In genomic region chr2:71273955-71274679, GRCm38 (mm10) we compare ENCODE assay signal across 8 mouse cellular contexts.
DNase-seq lines count a peak whose midpoint lies in the region; ATAC-seq and TF ChIP-seq lines count a peak whose summit lies in the region.

No protein-coding gene starts in this region.

- TF ChIP-seq POLR2A in spleen, adult 2 months (IDR thresholded peaks at IDR 0.05; ENCODE audit: low read depth, low read length) = no peak

- H3K4me2 ChIP-seq in kidney, embryonic 15.5 days = peak overlapping the region; percentile 41
- peak overlapping the region; percentile 50 for H3K4me2 ChIP-seq in lung, embryonic 14.5 days
- H3K4me2 ChIP-seq in midbrain, embryonic 16.5 days (ENCODE audit: low read length) = no peak overlapping the region

- no peaks in the 10 kb centered on the region for H3K9me3 ChIP-seq in kidney, embryonic 15.5 days (replicated peaks)
- no peaks in the 10 kb centered on the region for H3K9me3 ChIP-seq in lung, embryonic 14.5 days (ENCODE audit: low read depth, low read length)
- H3K9me3 ChIP-seq in midbrain, embryonic 16.5 days (replicated peaks; ENCODE audit: control insufficient read depth, low read length, poor library complexity, severe bottlenecking) = no peaks in the 10 kb centered on the region

- peak overlapping the region; percentile 37; the same call in 1 of the 2 replicates for H3K27ac ChIP-seq in kidney, embryonic 15.5 days
- H3K27ac ChIP-seq in lung, embryonic 14.5 days (ENCODE audit: low read depth) = peak overlapping the region; percentile 55; the same call in 1 of the 2 replicates
- no peak overlapping the region for H3K27ac ChIP-seq in spleen, adult 2 months (ENCODE audit: insufficient read depth, low read length)
- H3K27ac ChIP-seq in midbrain, embryonic 16.5 days (ENCODE audit: low read length) = no peak overlapping the region

- no peak for DNase-seq in kidney, adult 18-20 months
- DNase-seq in c-Kit-positive CD71-negative TER-119-negative erythroid progenitor cells, embryonic 14.5 days (ENCODE audit: low read depth) = peak; percentile 14
- DNase-seq in heart, postnatal 4 days = peak; percentile 33
- peak; percentile 72 for DNase-seq in lung, embryonic 14.5 days
- DNase-seq in spleen, adult 2 months (ENCODE audit: low read depth in 1 of 2, low spot score in 2 of 2) = no peak
- no peak for DNase-seq in c-Kit-positive CD71-positive TER-119-positive erythroid progenitor cells, embryonic 14.5 days (ENCODE audit: low spot score)

- H3K4me3 ChIP-seq in kidney, embryonic 15.5 days (replicated peaks) = peak overlapping the region; percentile 25
- peak overlapping the region; percentile 20 for H3K4me3 ChIP-seq in lung, embryonic 14.5 days (ENCODE audit: low read depth, low read length)
- H3K4me3 ChIP-seq in spleen, adult 2 months (ENCODE audit: extremely low read depth, insufficient read depth, insufficient read length) = peak overlapping the region; percentile 33; the same call in 1 of the 2 replicates
- no peak overlapping the region for H3K4me3 ChIP-seq in midbrain, embryonic 16.5 days (ENCODE audit: low read depth, low read length)

- 37% methylated on average over 23 of the region's 23 CpGs for WGBS in kidney, embryonic 15.5 days
- WGBS in lung, embryonic 14.5 days = 33% methylated on average over 23 of the region's 23 CpGs
- 40% methylated on average over 23 of the region's 23 CpGs for WGBS in spleen, adult 2 months
- 71% methylated on average over 23 of the region's 23 CpGs for WGBS in midbrain, embryonic 16.5 days

- peak; percentile 66; the same call in 1 of the 2 replicates for ATAC-seq in kidney, embryonic 15.5 days (replicated peaks; ENCODE audit: low FRiP score)
- peak; percentile 56; the same call in 1 of the 2 replicates for ATAC-seq in lung, embryonic 14.5 days (ENCODE audit: insufficient read depth)
- no peak for ATAC-seq in midbrain, embryonic 16.5 days

- H3K36me3 ChIP-seq in kidney, embryonic 15.5 days = peaks cover 19% of the 10 kb centered on the region
- peaks cover 17% of the 10 kb centered on the region; the same call in 1 of the 2 replicates for H3K36me3 ChIP-seq in lung, embryonic 14.5 days (ENCODE audit: insufficient read depth)
- H3K36me3 ChIP-seq in spleen, adult 2 months (ENCODE audit: control insufficient read depth, insufficient read depth, low read length) = peaks cover 18% of the 10 kb centered on the region
- H3K36me3 ChIP-seq in midbrain, embryonic 16.5 days (ENCODE audit: control insufficient read depth, insufficient read depth, low read length) = peaks cover 13% of the 10 kb centered on the region

- H3K9ac ChIP-seq in kidney, embryonic 15.5 days = no peak overlapping the region
- H3K9ac ChIP-seq in lung, embryonic 14.5 days = peak overlapping the region; percentile 42
- no peak overlapping the region for H3K9ac ChIP-seq in midbrain, embryonic 16.5 days (ENCODE audit: low read depth, low read length)

- peaks cover 8% of the 10 kb centered on the region; the same call in 1 of the 2 replicates for H3K4me1 ChIP-seq in kidney, embryonic 15.5 days
- H3K4me1 ChIP-seq in lung, embryonic 14.5 days (ENCODE audit: insufficient read depth) = no peaks in the 10 kb centered on the region
- no peaks in the 10 kb centered on the region for H3K4me1 ChIP-seq in spleen, adult 2 months (ENCODE audit: control insufficient read depth, insufficient read depth, insufficient read length)
- H3K4me1 ChIP-seq in midbrain, embryonic 16.5 days (ENCODE audit: control insufficient read depth, insufficient read depth, low read length) = no peaks in the 10 kb centered on the region

- no peaks in the 10 kb centered on the region for H3K27me3 ChIP-seq in kidney, embryonic 15.5 days
- H3K27me3 ChIP-seq in lung, embryonic 14.5 days (ENCODE audit: insufficient read depth, low read length) = no peaks in the 10 kb centered on the region
- H3K27me3 ChIP-seq in spleen, adult 2 months (ENCODE audit: control insufficient read depth, insufficient read depth, low read length) = no peaks in the 10 kb centered on the region
- no peaks in the 10 kb centered on the region for H3K27me3 ChIP-seq in midbrain, embryonic 16.5 days (ENCODE audit: control insufficient read depth, insufficient read depth, low read depth, low read length)

- no peak for TF ChIP-seq CTCF in lung, embryonic 14.5 days (IDR thresholded peaks at IDR 0.05; ENCODE audit: low read depth)
- no peak for TF ChIP-seq CTCF in spleen, adult 2 months (IDR thresholded peaks at IDR 0.05; ENCODE audit: extremely low read depth, insufficient read depth, insufficient read length, insufficient replicate concordance)

Comparison
In these comparisons a context has a peak if more than half of its experiments do, and no peak if none do; other contexts are left out.
1. H3K27ac ChIP-seq: peak in kidney, embryonic 15.5 days (single experiment) and lung, embryonic 14.5 days (single experiment); none in spleen, adult 2 months (single experiment) and midbrain, embryonic 16.5 days (single experiment).
2. DNase-seq: peak in c-Kit-positive CD71-negative TER-119-negative erythroid progenitor cells, embryonic 14.5 days (single experiment), heart, postnatal 4 days (single experiment) and lung, embryonic 14.5 days (single experiment); none in kidney, adult 18-20 months (single experiment), spleen, adult 2 months (0 of 2) and c-Kit-positive CD71-positive TER-119-positive erythroid progenitor cells, embryonic 14.5 days (single experiment).